Mouse (Mus musculus): ENCODE data around the gene Fcgr1. TPM values are rescaled to one million over a fixed set of nuclear protein-coding genes. Genes with fewer than 3 reads are reported as not detected.
A peak's percentile ranks its signal among the peaks of the same experiment; 100 is the strongest.
"Not testable (repeated sequence)": the region's sequence is repeated elsewhere in the genome, so short reads cannot be mapped to it uniquely, and the experiment has no call there.

Fcgr1 gene
- polyA plus RNA-seq, 1 experiment, result not detected

DNA sequence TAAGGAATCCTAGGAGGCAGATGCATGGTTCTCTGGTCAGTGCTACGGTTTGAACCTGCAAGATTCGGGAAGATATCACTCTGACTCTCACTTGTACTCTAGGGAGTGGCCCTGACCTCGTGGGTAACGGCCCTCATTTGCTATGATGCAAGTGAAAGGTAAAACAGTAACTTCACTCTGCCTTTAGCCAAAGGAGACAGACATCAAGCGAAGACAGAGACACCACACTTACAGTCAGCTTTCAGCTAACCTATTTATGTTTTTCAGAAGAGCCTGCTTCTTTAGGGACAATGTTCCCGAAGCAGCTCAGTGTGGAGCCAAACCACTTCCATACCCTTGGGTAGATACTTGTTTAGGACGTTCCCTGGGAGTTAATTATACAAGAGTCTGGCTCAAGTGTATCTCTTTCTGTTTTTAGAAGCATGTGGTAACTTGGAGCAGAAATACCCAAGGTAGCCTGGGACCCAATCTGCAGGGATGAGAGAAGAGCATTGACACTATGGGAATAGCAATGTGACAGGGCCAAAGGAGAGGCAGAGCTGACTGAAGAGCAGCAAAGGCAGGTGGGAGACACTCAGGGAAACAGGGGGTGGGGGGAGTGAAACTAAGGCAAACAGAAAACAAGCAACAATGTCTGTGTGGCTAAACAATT is 49.7 kb downstream of the Fcgr1 start:
- Histone ChIP-seq H3K4me3 (ENCODE audit: low read depth, low read length) (peak overlapping the region; percentile 99), H3K9me3 (replicated peaks; ENCODE audit: control insufficient read depth, insufficient read depth, low read length, poor library complexity, severe bottlenecking) (no peaks in the 10 kb centered on the region), H3K27ac (ENCODE audit: insufficient read depth, low read length) (peak overlapping the region; percentile 8), H3K4me1 (ENCODE audit: control insufficient read depth, insufficient read depth, low read length) (no peaks in the 10 kb centered on the region), H3K27me3 (ENCODE audit: control insufficient read depth, insufficient read depth, low read length, poor library complexity, severe bottlenecking) (no peaks in the 10 kb centered on the region), H3K9ac (ENCODE audit: low read depth, poor library complexity, severe bottlenecking) (peak overlapping the region; percentile 70), H3K36me3 (ENCODE audit: control insufficient read depth, insufficient read depth, low read length, poor library complexity, severe bottlenecking) (peaks cover 7% of the 10 kb centered on the region; the same call in 1 of the 2 replicates)
- TF ChIP-seq CTCF (IDR thresholded peaks at IDR 0.05; ENCODE audit: low read depth, low read length) (no peak), EP300 (IDR thresholded peaks at IDR 0.05; ENCODE audit: insufficient read depth, low read depth, low read length) (no peak), POLR2A (IDR thresholded peaks at IDR 0.05; ENCODE audit: insufficient read depth, low read length) (no peak)

DNA sequence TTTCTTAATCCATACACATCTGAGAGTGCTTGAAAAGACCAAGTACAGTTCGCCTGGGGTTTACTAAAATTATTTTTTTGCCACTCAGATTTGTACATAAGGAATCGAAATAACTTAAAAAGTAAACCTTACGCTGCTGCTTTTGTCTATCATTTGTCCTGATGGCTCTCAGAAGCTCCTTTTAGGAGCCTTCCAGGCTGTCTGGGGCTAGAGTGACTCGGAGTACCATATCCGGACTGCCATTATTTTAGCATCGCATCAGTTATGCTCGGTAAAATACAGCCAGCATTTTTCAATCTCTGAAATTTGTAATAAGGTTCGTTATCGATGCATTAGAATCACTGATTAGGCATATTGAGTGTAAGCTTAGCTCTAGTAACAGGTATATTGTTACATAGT is 53.0 kb downstream of the Fcgr1 start:
- Histone ChIP-seq H3K4me1 (ENCODE audit: control insufficient read depth, insufficient read depth, low read length) (no peaks in the 10 kb centered on the region), H3K27ac (ENCODE audit: insufficient read depth, low read length) (0 out of 2 replicates have a peak overlapping the region, but pooled peaks have one; percentile 67)

DNA sequence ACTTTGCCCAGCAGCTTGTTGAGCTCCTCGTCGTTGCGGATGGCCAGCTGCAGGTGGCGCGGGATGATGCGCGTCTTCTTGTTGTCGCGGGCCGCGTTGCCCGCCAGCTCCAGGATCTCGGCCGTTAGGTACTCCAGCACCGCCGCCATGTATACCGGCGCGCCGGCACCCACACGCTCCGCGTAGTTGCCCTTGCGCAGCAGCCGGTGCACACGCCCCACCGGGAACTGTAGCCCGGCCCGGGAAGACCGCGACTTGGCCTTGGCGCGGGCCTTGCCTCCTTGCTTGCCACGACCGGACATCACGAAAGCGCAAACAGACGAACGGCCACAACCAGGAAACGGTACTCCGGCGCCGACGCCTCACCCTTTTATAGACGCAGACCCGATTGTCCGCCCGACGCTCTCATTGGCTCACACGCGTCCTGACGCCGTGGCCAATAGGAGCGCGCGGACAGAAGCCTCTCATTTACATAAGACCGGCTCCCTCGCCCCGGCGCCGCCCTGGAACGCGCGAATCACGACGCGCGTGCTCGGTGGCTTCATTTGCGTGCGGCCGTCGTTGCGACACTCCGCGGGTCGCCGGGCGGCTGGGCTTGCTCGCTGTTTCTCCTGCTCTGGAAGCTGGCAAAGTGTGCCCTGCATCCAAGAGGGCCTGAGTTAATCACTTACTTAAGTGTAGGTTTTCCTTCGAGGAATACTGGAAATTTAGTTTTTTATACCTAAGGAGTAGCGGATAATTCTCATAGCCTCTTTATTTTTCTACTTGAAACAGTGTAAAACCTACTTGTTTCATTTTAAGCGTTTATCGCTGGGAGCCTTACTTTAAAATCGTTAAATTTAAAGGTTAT is 53.6 kb downstream of the Fcgr1 start, which contains the start of gene Hist2h2aa2:
Gene Hist2h2aa2, minus strand, starts transcription at position 328 of the 850 bp plus-strand sequence.
- Histone ChIP-seq H3K9ac (ENCODE audit: low read depth, poor library complexity, severe bottlenecking) (peak within 1 kb of the TSS; percentile 94), H3K27ac (ENCODE audit: insufficient read depth, low read length) (peak within 1 kb of the TSS; percentile 89), H3K4me3 (ENCODE audit: low read depth, low read length) (peak within 1 kb of the TSS; percentile 85)
- not testable (repeated sequence) for H3K4me1 ChIP-seq (ENCODE audit: control insufficient read depth, insufficient read depth, low read length); H3K36me3 ChIP-seq (ENCODE audit: control insufficient read depth, insufficient read depth, low read length, poor library complexity, severe bottlenecking); H3K9me3 ChIP-seq (replicated peaks; ENCODE audit: control insufficient read depth, insufficient read depth, low read length, poor library complexity, severe bottlenecking); H3K27me3 ChIP-seq (ENCODE audit: control insufficient read depth, insufficient read depth, low read length, poor library complexity, severe bottlenecking)

More for the DNA sequence above, 53.0 kb downstream of the Fcgr1 start:
- Histone ChIP-seq H3K9ac (ENCODE audit: low read depth, poor library complexity, severe bottlenecking) (peak overlapping the region; percentile 94), H3K36me3 (ENCODE audit: control insufficient read depth, insufficient read depth, low read length, poor library complexity, severe bottlenecking) (peaks cover 2% of the 10 kb centered on the region; the same call in 1 of the 2 replicates), H3K4me3 (ENCODE audit: low read depth, low read length) (peak overlapping the region; percentile 35), H3K27me3 (ENCODE audit: control insufficient read depth, insufficient read depth, low read length, poor library complexity, severe bottlenecking) (no peaks in the 10 kb centered on the region), H3K9me3 (replicated peaks; ENCODE audit: control insufficient read depth, insufficient read depth, low read length, poor library complexity, severe bottlenecking) (no peaks in the 10 kb centered on the region)
- TF ChIP-seq EP300 (IDR thresholded peaks at IDR 0.05; ENCODE audit: insufficient read depth, low read depth, low read length), result no peak
- TF ChIP-seq CTCF (IDR thresholded peaks at IDR 0.05; ENCODE audit: low read depth, low read length), result no peak
- no peak for TF ChIP-seq POLR2A (IDR thresholded peaks at IDR 0.05; ENCODE audit: insufficient read depth, low read length)

DNA sequence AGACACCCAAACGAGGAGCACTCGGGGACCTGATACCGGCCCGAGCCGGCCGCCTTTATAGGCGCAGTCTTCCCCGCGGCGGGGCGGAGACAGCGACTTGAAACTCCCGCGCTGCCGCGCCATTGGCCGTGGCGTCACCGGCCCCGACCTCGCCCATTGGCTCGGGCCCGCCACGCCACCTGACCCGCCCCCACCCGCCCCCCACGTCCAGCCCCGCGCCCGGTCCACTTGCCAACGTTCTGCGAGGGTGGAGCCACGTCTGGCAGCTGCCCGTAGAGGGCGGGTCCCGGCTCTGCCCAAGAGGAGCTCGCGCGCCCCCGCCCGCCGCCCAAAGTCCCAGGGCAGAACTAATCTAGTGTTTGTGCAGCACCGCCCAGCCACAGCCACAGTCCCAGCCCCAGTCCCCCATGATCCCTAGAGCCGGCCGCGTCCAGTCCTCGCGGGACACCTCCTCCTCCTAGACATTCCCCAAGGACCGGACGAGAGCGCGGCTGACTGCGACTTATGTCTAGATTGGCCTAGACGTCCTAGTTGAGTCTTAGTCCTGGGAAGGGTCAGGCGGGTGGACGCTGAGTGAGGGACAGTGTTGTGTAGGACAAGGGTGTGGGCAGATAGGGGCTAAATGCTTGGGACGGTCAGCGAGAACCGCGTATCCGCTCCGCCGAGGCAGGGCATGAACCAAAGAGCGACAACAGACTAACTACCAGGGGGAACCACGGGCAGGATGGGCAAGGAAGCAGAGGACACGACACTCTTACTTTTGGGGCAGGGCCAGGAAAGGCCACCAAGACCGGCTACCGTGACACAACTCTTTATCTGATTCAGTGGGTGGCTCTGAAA is 54.6 kb downstream of the Fcgr1 start, which contains the start of gene Hist2h3c2:
Gene Hist2h3c2, minus strand, starts transcription at position 174 of the 840 bp plus-strand sequence.
- peak within 1 kb of the TSS; percentile 96 for H3K27ac ChIP-seq (ENCODE audit: insufficient read depth, low read length)
- not testable (repeated sequence) for H3K36me3 ChIP-seq (ENCODE audit: control insufficient read depth, insufficient read depth, low read length, poor library complexity, severe bottlenecking); H3K9me3 ChIP-seq (replicated peaks; ENCODE audit: control insufficient read depth, insufficient read depth, low read length, poor library complexity, severe bottlenecking); H3K4me1 ChIP-seq (ENCODE audit: control insufficient read depth, insufficient read depth, low read length); H3K27me3 ChIP-seq (ENCODE audit: control insufficient read depth, insufficient read depth, low read length, poor library complexity, severe bottlenecking)
- peak within 1 kb of the TSS; percentile 100 for H3K9ac ChIP-seq (ENCODE audit: low read depth, poor library complexity, severe bottlenecking)
- H3K4me3 ChIP-seq (ENCODE audit: low read depth, low read length), result peak within 1 kb of the TSS; percentile 93

DNA sequence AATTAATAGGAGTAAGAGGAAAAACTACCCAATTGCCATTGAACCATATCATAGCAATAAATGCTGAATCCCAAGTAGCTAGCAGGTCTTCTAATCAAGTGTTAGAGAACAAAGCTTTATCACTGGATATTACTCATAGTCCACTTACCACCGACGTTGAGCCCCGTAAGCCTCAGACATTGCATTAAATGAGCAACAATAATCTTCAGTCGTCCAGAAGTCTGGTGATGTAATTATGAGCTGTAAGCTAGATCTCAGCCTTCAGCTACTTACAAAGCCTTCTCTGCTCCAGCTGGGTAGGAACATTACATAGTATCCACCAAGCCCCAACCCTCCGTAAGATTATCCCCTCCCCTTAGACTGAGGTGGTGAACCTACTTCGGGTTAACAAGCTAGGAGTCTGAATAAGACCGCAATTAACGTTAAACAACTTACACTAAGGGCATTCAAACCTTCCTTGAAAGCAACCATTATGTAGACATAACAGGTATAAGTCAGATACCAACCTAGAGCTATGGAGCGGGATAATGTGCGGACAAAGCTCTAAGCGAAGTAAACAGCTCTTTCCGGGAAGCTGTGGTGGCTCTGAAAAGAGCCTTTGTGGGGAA is 55.8 kb downstream of the Fcgr1 start:
- peak overlapping the region; percentile 96 for H3K27ac ChIP-seq (ENCODE audit: insufficient read depth, low read length)

More for the DNA sequence above, 55.8 kb downstream of the Fcgr1 start:
- Histone ChIP-seq H3K9me3 (replicated peaks; ENCODE audit: control insufficient read depth, insufficient read depth, low read length, poor library complexity, severe bottlenecking) (no peaks in the 10 kb centered on the region), H3K4me1 (ENCODE audit: control insufficient read depth, insufficient read depth, low read length) (no peaks in the 10 kb centered on the region), H3K36me3 (ENCODE audit: control insufficient read depth, insufficient read depth, low read length, poor library complexity, severe bottlenecking) (peaks cover 2% of the 10 kb centered on the region; the same call in 1 of the 2 replicates), H3K27me3 (ENCODE audit: control insufficient read depth, insufficient read depth, low read length, poor library complexity, severe bottlenecking) (no peaks in the 10 kb centered on the region), H3K4me3 (ENCODE audit: low read depth, low read length) (peak overlapping the region; percentile 93), H3K9ac (ENCODE audit: low read depth, poor library complexity, severe bottlenecking) (peak overlapping the region; percentile 100)
- TF ChIP-seq EP300 (IDR thresholded peaks at IDR 0.05; ENCODE audit: insufficient read depth, low read depth, low read length) (no peak), POLR2A (IDR thresholded peaks at IDR 0.05; ENCODE audit: insufficient read depth, low read length) (peak; percentile 61)
